Mouse (Mus musculus) left cerebral cortex, postnatal 36 days (tissue): Measurements from ENCODE around the gene Gnat1. TPM values are rescaled to one million over a fixed set of nuclear protein-coding genes. Genes with fewer than 3 reads are reported as not detected.

Experiments used
- DNase-seq, 2 experiments: peaks; one replicate each; pipeline ENCODE4 v3.0.0; 2021 to 2022; ENCODE audit warnings: low spot score in 2 of 2, mixed read lengths in 1 of 2
- intact Hi-C: fragments of 180-260 bp; cut with DNase I; formaldehyde crosslinking; loops from one replicate; pipeline ENCODE4 v1.15.1; 2025
- total RNA-seq, 2 experiments: library from RNA; stranded (reverse); gene quantifications; 2 replicates each; pipeline ENCODE4 v1.2.3; 2021

Gnat1 gene
- total RNA-seq, 2 experiments from 2014 or later, result 0.41 to 1.2 TPM

DNA sequence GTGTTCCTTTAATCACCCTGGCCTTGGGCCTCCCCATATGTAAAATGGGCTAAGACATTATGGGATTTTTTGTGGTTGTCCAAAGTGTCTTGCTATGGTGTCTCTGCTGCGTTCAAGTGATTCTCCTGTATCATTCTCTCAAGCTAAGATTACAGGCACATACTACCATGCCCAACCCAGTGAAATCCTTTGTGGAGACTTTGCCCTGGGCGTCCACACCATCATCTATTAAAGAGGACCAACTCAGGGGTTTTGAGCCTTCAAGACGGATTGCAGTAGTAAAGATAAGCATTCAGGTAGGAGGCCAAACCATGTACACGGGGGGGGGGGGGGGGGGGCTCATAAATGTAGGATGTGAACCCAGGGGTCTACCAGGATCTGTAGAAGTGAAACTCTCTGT lies 24.9 kb downstream of the Gnat1 start:
- intact Hi-C loops, result no loop called here
- no peak for DNase-seq

DNA sequence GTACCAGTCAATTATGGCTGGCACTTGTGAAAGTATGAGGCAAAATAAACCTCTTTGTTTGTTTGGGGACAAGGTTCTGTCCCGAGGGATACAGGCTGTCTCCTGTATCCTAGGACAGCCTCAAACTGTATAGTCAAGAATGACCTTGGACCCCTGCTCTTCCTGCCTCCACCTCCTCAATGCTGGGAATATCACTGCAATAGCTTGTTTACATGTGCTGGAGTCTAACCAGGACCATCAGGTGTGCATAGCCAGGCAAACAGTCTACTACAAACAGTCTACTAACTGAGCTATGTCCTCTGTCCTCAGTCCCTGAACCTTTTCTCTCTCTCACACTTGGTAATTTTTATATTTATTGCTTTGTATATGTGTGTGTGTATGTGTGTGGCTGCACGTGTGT lies 26.0 kb downstream of the Gnat1 start:
- intact Hi-C loops, result no loop called here
- DNase-seq, result no peak

DNA sequence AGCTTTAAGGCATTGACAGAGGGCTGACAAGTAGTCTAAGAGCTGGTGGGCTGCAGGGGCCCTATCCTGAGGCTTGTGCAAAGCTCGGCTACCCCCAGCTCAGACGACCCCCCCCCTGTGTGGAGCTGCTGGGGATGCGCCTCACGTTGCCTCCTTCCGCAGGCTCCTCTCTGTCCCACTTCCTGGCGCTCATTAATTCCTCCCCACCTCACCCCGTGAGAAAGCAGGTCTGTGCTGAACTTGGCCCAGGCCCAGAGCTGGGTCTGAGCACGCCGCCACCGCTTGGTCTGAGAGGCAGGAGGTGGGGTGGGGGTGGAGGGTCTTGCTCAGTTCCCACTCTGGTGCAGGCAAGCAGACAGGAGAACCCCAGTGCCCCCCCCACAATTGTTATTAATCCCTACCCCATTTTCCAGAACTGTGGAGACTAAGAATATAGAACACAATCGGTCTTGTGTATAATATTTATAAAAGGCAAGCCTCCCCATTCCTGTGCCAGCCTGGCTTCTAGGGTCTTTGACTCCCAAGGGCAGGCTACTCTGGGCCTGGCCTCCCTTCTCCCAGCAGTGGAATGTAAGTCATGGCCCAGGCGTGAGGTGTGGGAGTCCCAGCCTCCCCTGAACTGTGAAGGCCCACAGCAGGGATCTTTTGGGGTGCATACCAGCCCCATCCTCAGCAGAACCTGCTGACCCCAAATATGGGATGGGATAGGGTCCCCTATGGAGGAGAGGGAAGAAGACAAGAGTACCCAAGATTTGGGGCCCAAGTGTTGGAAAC lies 28.6 kb downstream of the Gnat1 start:
- intact Hi-C loops, result no loop called here
- no peak for DNase-seq

DNA sequence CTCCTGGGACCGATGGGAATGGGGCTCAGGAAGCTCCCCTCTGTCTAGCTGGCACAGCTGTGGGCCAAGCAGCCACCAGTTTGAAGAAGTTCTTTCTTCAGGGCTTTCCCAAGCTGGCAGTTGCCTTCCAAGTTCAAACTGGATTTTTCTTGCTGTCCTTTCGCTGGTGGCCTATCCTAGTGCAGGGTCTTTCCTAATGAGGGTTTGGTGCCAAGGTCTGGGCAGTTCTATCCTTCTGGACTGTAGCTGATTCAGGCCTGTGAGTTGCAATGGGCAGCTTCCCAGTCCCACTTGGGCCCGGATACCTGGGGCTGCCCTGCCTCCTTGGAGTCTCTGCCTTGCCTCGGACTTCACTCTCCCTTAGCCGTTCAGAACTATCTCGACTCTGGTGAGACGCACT lies 29.3 kb downstream of the Gnat1 start:
- intact Hi-C loops, result no loop called here
- DNase-seq, result no peak

DNA sequence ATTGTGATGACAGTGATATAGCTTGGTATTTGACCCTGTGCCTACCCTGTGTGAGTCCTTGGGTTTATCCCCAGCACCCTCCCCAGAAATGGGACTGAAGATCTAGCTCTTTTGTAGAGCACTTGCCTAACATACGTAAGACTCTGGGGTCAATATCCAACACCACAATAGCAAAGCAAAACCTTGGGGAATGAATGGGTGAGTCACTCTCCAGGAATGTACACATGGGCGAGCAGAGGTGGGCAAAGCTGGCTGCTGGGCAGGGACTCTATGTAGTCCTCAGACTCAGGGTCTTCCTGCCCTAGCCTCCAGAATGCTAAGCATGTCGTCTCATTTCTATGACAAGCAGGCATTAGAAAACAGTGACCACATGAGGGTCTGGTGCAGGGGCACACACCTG lies 30.7 kb downstream of the Gnat1 start:
- intact Hi-C loops, result no loop called here
- no peak for DNase-seq

DNA sequence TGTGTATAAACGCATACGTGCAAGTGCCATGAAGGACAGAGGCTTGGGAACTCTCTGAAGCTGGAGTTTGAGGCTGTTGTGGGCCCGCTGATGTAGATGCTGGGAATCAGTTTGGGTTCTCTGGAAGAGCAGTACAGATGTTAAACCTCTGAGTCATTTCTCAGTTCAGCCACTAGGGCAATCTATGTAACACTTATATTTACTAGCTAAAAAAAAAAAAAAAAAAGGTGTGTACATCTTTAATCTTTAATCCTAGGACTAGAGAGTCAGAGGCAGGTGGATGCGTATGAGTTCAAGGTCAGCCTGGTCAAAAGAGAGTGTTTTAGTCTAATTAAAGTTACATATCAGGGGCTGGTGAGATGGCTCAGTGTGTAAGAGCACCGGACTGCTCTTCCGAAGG lies 32.5 kb downstream of the Gnat1 start:
- intact Hi-C loops, result no loop called here
- DNase-seq, result no peak

DNA sequence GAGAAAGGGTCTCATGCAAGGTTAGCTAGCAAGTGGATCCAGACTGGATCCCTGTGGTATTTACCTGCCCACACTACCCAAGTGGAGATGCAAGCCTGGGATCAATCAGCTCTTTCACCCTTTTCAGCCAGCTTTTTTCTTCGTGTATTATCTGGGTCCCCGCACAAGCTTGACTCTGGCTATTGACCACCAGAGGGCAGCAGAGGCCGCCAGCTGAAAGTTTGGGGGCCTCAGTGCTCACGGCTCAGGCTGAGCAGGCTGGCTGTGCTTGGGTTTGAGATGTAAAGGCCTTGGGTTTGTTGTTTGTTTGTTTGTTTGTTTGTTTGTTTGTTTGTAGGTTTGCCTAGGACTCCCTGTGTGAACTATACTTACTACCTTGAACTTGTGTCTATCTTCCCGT lies 33.9 kb downstream of the Gnat1 start:
- peak; percentile 61 to 65 for DNase-seq
- intact Hi-C loops, result loop anchor here (1.0 to 2.0 kb wide), 2 partner anchors 31 to 93 kb away; no protein-coding TSS in a partner anchor

DNA sequence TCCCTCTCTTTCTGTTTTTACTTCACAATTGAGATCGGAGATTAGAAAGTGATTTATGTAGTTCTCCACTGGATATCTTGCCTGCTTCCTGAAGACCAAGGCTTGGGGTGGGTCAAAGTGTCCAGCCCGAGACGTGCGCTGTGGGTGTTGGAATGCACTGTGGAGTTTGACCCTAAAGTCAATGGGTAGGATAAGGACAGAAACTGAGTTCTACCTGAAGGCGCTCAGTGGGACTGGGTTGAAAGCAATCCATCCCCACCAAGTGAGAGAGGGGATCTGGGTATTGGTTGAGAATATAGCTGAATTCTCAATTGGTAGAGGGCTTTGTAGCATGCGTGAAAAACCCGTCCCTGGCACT lies 34.4 kb downstream of the Gnat1 start:
- no peak for DNase-seq
- intact Hi-C loops, result loop anchor here (1.0 to 2.0 kb wide), 2 partner anchors 31 to 94 kb away; no protein-coding TSS in a partner anchor

DNA sequence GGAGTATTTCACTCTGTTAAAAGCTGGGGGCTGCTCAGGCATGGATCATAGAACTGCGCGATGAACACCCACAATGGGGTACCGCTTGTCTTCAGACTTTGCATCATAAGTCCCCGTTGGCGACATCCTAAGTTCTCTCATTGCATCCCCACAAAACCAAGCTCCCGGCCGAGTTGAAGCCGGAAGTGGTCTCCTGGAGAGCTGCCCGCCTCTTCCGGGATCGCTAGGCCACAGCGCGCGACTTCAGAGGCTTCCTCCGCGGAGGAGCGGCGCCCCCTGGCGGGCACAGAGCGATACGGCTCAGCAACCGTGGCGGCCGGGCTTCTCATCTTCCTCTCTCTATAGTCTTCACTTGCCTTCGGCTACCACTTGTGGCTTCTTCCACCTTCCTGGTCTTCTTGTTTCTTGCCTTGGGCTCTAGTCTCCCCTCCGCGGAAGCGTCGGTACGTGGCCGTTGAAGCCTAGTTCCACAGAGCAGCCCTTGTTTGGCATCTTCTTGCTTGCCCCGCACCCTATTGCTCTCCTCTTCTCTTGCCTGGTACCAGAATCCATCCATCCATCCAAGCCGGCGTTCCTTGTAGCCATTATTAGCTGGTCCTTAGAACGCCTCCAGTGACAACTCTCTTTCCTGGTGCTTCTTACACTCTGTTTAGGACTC lies 34.9 kb downstream of the Gnat1 start:
- intact Hi-C loops, result loop anchor here (1.0 to 2.0 kb wide), 4 partner anchors 18 to 94 kb away; no protein-coding TSS in a partner anchor
- DNase-seq, result peak; percentile 87 to 89

DNA sequence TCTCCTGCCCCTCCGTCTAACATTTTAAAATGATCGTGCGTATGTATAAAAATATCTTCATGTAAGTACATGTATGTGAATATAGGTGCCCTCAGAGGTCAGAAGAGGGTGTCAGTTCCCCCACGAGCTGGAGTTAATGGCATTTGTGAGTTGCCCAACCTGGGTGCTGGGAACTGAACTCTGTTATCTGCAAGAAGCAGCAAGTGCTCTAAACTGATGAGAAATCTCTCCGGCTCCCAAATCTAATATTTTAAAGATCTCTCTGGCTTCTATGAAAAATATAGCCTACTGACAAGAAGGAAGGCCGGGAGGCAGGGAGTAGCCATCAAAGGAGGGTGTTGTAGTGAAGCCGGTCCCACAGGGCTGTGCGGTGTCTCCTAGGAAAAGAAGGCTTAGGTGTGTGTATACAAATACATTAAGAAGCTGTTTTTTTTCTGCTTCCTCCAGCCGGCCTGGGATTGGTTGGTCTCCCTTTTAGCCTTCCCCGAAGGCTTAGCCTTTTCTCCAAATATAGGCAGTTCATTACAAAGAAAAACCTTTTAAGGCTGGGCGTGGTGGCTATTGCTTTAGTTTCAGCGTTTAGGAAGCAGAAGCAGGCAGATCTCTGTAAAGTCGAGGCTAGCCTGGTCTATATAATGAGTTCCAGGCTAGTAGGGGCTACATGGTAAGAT lies 35.8 kb downstream of the Gnat1 start:
- intact Hi-C loops, result loop anchor here (1.0 to 2.0 kb wide), 3 partner anchors 17 to 95 kb away; no protein-coding TSS in a partner anchor
- DNase-seq, result no peak

DNA sequence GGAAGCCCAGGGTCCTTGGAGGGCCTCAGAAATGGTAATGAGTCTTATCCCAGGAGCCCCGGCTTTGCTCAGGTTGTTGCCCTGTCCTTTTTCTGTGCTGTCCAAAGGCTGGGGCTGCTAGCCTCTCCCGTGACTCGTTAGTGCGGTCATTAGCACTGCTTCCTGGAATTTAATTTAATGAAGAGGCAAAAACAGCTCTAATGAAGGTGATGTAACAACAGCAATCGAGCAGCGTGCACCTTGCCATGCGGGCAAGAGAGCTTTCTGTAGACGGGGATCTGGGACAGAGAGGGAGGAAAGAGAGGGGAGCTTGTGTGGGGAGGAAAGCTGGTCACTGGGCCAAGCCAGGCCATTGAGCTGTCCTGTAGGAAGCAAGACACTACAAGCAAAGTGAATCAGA lies 37.8 kb downstream of the Gnat1 start:
- DNase-seq, result no peak
- intact Hi-C loops, result no loop called here

DNA sequence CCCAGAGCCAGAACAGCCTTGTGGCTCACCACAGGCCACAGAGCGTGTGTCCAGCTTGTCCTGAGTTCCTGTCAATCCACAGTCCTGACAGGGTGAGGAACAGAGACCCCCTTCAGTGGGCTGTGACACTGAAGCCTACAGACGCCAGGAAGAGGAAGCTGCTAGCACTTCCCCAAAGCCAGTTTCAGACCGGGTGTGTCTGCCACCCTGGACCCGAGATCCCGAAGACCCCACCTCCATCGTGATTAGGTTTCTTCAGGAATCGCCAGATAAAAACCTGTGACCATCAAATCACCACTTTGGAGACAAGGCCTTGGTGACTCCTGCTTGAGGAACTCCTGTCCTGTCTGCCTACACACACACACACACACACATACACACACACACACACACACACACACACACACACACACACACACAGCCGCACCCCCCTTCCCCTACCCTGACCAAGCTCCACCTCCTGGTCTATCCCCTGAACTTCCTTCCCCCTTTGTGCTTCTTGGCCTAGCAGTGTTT lies 39.2 kb downstream of the Gnat1 start:
- no peak for DNase-seq

DNA sequence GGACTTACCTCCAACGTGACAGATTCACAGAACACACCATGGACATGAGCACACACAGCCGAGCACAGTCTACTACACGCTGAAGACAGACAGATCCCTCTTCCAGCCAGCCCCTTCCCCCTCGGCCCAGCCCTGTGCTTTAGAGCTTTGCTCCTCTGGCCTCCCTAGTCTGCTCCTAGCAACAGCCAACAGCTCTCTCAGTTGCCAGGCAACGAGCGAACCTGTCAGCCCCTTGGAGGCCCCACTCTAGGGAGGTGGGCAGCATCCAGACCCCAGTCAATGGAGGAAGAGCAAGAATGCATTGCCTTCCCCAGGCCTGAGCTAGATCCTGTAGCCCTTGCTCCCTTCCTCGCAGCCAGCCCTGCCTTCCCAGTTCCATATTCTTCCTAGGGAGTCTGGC lies 42.4 kb downstream of the Gnat1 start:
- no peak for DNase-seq
- intact Hi-C loops, result no loop called here

More for the DNA sequence above, 39.2 kb downstream of the Gnat1 start:
- intact Hi-C loops, result no loop called here

DNA sequence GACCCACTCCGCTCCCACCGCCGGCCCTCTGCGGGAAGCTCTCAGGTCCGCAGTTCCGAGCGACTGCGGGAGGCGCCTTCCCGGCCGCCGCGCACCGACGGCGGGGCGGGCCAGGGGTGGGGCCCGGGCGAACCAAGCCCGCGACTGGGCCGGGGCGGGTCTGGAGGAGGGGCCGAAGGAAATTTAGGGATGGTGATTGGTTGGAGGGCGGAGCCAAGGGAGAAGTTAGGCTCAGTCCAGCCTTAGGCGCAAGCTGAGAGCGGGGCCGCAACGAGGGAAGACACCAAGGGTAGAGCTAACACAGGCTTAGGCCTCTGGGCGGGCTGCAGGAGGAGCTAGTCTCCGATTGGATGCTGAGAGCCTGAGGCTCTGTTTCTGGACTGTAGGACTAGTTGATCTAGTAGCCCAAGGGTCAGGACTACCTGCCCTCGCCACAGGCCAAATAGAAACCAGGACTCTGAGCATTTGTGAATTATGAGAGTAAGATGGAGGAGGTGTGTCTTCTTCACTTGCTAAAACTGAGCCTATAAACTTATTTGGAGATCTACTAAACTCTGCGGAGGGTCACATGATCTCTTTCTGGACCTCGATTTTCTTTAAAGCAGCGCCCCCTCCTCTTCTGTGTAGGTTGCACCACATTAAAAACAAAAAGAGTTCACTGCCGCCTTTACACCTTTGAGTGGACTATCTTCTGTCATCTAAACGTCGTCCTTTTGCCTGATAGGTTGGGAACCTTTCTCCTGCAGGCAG lies 44.1 kb downstream of the Gnat1 start, which contains the start of gene Gnai2:
Gnai2 (minus strand) TSS at position 89 of the 750 bp plus-strand sequence.
- DNase-seq, result peak; percentile 94 to 95
- intact Hi-C loops, result no loop called here

DNA sequence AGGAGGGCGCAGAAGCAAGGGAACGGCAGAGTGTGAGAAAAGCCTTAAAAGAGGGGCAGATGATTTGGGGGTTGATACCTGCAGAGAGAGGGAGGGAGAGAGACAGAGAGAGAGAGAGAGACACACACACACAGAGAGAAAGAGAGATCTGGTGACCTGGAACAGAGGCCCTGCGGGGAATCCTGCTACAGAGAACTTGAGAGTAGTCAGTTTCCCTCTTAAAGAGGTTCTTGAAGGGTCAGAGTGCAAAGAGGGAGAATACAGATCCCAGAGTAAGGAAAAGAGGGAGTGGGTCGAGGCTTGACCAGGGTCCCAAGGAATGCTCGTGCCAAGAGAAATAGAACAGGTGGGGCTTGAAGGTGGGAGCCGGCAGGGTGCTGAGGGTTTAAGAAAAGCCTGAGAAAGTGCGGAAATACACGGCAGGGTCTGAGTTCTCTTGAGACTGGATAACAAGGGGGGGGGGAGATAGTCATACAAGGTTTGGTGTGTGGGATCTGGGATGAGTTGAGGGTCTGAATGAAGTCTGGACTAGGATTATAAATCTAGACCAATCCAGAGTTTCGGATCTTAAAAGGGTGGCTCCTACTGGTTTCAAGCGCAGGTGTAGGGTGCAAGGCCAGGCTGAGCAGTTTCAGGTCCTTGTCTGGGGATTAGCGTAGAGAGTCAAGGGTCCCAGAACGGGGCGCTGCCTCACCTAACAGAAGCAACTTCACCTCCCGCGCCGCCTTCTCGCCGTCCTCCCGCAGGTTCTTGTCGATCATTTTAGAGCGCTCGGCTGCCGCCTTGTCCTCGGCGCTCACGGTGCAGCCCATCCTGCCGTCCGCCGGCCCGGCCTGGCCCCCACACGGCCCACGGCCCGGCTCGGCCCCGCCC lies 44.9 kb downstream of the Gnat1 start:
- intact Hi-C loops, result no loop called here

DNA sequence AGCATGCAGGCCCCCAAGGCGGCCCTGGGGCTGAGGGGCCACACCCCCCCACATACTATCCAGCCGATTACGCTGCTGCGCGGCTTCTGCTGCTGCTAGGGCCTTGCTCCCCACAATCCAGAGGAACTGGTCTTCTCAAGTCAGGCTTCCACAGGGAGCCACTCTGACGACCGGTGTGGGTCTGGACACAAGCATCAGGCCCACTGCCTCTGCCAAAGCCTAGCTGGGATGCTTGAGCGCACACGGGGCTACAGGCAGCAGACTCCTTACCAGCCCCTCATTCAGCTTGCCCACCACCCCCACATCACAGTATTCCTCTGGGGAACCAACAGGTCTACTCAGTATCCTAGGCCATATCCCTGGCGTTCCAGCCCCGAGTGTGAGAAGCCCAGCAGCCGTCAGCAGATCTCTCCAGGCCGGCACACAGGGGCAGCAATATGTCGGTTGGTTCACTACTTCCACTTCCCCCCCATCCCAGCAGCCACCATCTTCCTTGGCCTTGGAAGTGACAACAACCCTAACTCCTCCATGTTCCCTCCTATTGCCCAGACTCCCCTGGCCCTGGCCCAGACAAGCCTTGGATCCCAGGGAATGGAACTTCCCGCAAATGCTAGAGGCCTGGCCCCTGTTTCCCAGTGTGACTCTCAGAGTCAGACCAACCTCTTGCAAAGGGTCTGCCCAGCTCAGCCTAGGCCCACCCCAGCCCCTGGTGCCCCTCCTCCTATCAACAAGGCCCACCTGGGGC lies 45.7 kb downstream of the Gnat1 start:
- DNase-seq, result peak in 1 of 2 experiments; percentile 38
- intact Hi-C loops, result loop anchor here (2.0 kb wide), 1 partner anchor 21 kb away; no protein-coding TSS in a partner anchor

More for the DNA sequence above, 44.9 kb downstream of the Gnat1 start:
- DNase-seq, result no peak

DNA sequence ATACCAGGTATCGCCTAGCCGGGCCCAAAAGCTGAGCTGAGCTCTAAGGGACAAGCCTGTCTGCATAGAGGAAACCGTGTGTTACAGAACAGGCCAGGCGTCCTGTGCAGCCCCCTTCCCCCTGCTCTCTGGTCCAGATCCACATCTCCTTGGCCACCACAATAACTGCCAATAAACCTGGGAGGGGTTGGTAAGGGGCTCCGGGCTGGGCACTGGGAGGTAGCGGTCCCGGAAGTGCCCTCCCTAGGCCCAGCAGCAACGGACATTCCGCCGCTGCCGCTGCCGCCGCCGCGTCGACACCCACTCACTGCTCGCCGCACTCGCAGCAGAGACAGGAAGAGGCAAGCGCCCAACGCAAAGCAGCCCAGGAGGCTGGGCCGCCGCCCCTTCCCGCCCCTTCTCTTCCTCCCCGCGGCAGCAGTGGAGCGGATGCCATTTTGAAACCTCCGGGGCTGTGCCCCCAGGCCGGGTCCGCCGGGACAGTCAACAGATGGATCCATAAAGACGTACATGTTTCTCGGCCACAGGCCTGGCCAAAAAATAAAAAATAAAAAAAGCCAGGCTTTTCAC lies 46.3 kb downstream of the Gnat1 start:
- DNase-seq, result peak; percentile 81 to 84
- intact Hi-C loops, result loop anchor here (2.0 kb wide), 1 partner anchor 20 kb away; no protein-coding TSS in a partner anchor
